Mouse (Mus musculus) CH12.LX (cell line): ENCODE results near the gene Trio. TPM values are rescaled to one million over a fixed set of nuclear protein-coding genes. Genes with fewer than 3 reads are reported as not detected.

ENCODE experiments used
- DNase-seq: peaks from one replicate; pipeline ENCODE4 v3.0.0-alpha.2; 2013; ENCODE audit errors: extremely low read depth
- H3K27ac ChIP-seq: 2 replicates; pipeline ENCODE4 v1.5.1; 2012; ENCODE audit warnings: low read depth, mild to moderate bottlenecking, control low read depth, moderate library complexity; ENCODE audit not compliant: insufficient read depth
- H3K27me3 ChIP-seq: replicated peaks from 2 replicates; pipeline ENCODE3; 2012; ENCODE audit warnings: inconsistent platforms
- H3K36me3 ChIP-seq, 2 experiments: replicated peaks in 1 of 2; 2 replicates each; pipeline versions ENCODE3 to v1.6.1; 2012; ENCODE audit warnings: inconsistent platforms in 1 of 2, low read length in 1 of 2, mild to moderate bottlenecking in 1 of 2, mixed read lengths in 1 of 2, moderate library complexity in 1 of 2; ENCODE audit not compliant: control insufficient read depth in 1 of 2, insufficient read depth in 1 of 2
- H3K4me1 ChIP-seq, 2 experiments: 2 replicates each; pipeline ENCODE4 v1.6.1; 2012; ENCODE audit warnings: inconsistent platforms in 1 of 2, moderate library complexity in 1 of 2; ENCODE audit not compliant: insufficient read depth in 2 of 2, control insufficient read depth in 1 of 2
- H3K4me2 ChIP-seq: 2 replicates; pipeline ENCODE4 v1.6.1; 2012; ENCODE audit warnings: low read depth, mild to moderate bottlenecking, control low read depth; ENCODE audit not compliant: poor library complexity, insufficient read depth, severe bottlenecking
- H3K4me3 ChIP-seq, 3 experiments: fragments of 150-350 bp in 1 of 3; sonication (generic) in 1 of 3; replicated peaks in 1 of 3; 2 replicates each; pipeline versions ENCODE3 to v1.5.1; 2011 to 2012; ENCODE audit warnings: low read depth in 2 of 3, low read length in 2 of 3, mild to moderate bottlenecking in 2 of 3, moderate library complexity in 2 of 3, control low read depth in 1 of 3, improper control_type of control experiment in 1 of 3, inconsistent platforms in 1 of 3, mixed read lengths in 1 of 3; ENCODE audit not compliant: poor library complexity in 1 of 3
- H3K79me2 ChIP-seq: replicated peaks from 2 replicates; pipeline ENCODE4 v1.6.1; 2012; ENCODE audit warnings: mild to moderate bottlenecking, moderate library complexity; ENCODE audit not compliant: control insufficient read depth, poor library complexity, insufficient read depth, severe bottlenecking; ENCODE audit errors: extremely low read depth
- H3K9ac ChIP-seq: 2 replicates; pipeline ENCODE4 v1.6.1; 2012; ENCODE audit warnings: low read depth, mild to moderate bottlenecking, control low read depth, moderate library complexity; ENCODE audit not compliant: insufficient read depth
- H3K9me3 ChIP-seq: replicated peaks from 2 replicates; pipeline ENCODE3; 2012; ENCODE audit warnings: low read length, inconsistent platforms, mixed read lengths
- BHLHE40 ChIP-seq: IDR thresholded peaks from 2 replicates; pipeline ENCODE4 v1.6.1; 2011; ENCODE audit warnings: mild to moderate bottlenecking, low read depth, low read length, improper control_type of control experiment
- CHD2 ChIP-seq: IDR thresholded peaks from 2 replicates; pipeline ENCODE4 v1.6.1; 2011; ENCODE audit warnings: low read length, improper control_type of control experiment
- CTCF ChIP-seq, 2 experiments: IDR thresholded peaks in 1 of 2; conservative IDR thresholded peaks in 1 of 2; 2 replicates each; pipeline ENCODE4 v1.5.1; 2011 to 2012; ENCODE audit warnings: low read depth in 2 of 2, low read length in 2 of 2, improper control_type of control experiment in 1 of 2, inconsistent platforms in 1 of 2, mild to moderate bottlenecking in 1 of 2, moderate library complexity in 1 of 2
- ELF1 ChIP-seq: IDR thresholded peaks from 2 replicates; pipeline ENCODE4 v1.6.1; 2014; ENCODE audit warnings: low read depth, mild to moderate bottlenecking, inconsistent platforms, low read length, improper control_type of control experiment
- ETS1 ChIP-seq: conservative IDR thresholded peaks from 2 replicates; pipeline ENCODE4 v1.6.1; 2012; ENCODE audit warnings: low read depth, mild to moderate bottlenecking, inconsistent platforms, low read length, improper control_type of control experiment, moderate library complexity
- HCFC1 ChIP-seq: IDR thresholded peaks from 2 replicates; pipeline ENCODE4 v1.6.1; 2012; ENCODE audit warnings: low read depth, mild to moderate bottlenecking, inconsistent platforms, low read length, improper control_type of control experiment
- IRF4 ChIP-seq: IDR thresholded peaks from 2 replicates; pipeline ENCODE4 v1.6.1; 2014; ENCODE audit warnings: low read depth, mild to moderate bottlenecking, inconsistent platforms, low read length, improper control_type of control experiment
- JUN ChIP-seq: IDR thresholded peaks from 2 replicates; pipeline ENCODE4 v1.6.1; 2011; ENCODE audit warnings: low read depth, mild to moderate bottlenecking, low read length, improper control_type of control experiment, moderate library complexity; ENCODE audit not compliant: insufficient read depth
- MAX ChIP-seq: IDR thresholded peaks from 2 replicates; pipeline ENCODE4 v1.6.1; 2011; ENCODE audit warnings: low read length, improper control_type of control experiment
- MXI1 ChIP-seq: IDR thresholded peaks from 2 replicates; pipeline ENCODE4 v1.6.1; 2011; ENCODE audit warnings: mild to moderate bottlenecking, low read depth, low read length, improper control_type of control experiment
- MYC ChIP-seq: IDR thresholded peaks from 2 replicates; pipeline ENCODE4 v1.6.1; 2011; ENCODE audit warnings: low read depth, mild to moderate bottlenecking, improper control_type of control experiment, low read length
- NRF1 ChIP-seq: IDR thresholded peaks from 2 replicates; pipeline ENCODE4 v1.6.1; 2014; ENCODE audit warnings: low read depth, mild to moderate bottlenecking, inconsistent platforms, low read length, improper control_type of control experiment, moderate library complexity
- PAX5 ChIP-seq: IDR thresholded peaks from 2 replicates; pipeline ENCODE4 v1.6.1; 2012; ENCODE audit warnings: low read length, inconsistent platforms, mixed read lengths
- POLR2A ChIP-seq: IDR thresholded peaks from 2 replicates; pipeline ENCODE4 v1.6.1; 2011; ENCODE audit warnings: low read depth, mild to moderate bottlenecking, improper control_type of control experiment, low read length
- RAD21 ChIP-seq: IDR thresholded peaks from 2 replicates; pipeline ENCODE4 v1.6.1; 2011; ENCODE audit warnings: low read depth, mild to moderate bottlenecking, low read length, improper control_type of control experiment, moderate library complexity
- SIN3A ChIP-seq: IDR thresholded peaks from 2 replicates; pipeline ENCODE4 v1.6.1; 2012; ENCODE audit warnings: low read length, improper control_type of control experiment, inconsistent platforms
- TCF12 ChIP-seq: IDR thresholded peaks from 2 replicates; pipeline ENCODE4 v1.6.1; 2014; ENCODE audit warnings: low read depth, mild to moderate bottlenecking, inconsistent platforms, low read length, improper control_type of control experiment
- ZC3H11A ChIP-seq: IDR thresholded peaks from 2 replicates; pipeline ENCODE4 v1.6.1; 2012; ENCODE audit warnings: low read depth, mild to moderate bottlenecking, inconsistent platforms, low read length, improper control_type of control experiment
- dilution Hi-C: fragments of 300-500 bp; cut with MboI; formaldehyde crosslinking; loops from 2 replicates; pipeline ENCODE4 v1.14.3; 2020; ENCODE audit warnings: low sequenced_read_pairs; ENCODE audit not compliant: extremely low pct_unique_long_range_greater_than_20kb, extremely low pct_ligation_motif_present
- in situ Hi-C: fragments of 300-500 bp; cut with MboI; formaldehyde crosslinking; loops from 3 replicates; pipeline ENCODE4 v1.14.3; 2019; ENCODE audit warnings: low sequenced_read_pairs, low pct_ligation_motif_present, low pct_unique_long_range_greater_than_20kb, mixed read lengths
- polyA plus RNA-seq: library from polyadenylated mRNA; unstranded; fragments of >175 nt; gene quantifications from 2 replicates; pipeline ENCODE4 v1.2.1, GENCODE M21; 2012; ENCODE audit warnings: low read depth; ENCODE audit not compliant: insufficient read length
- total RNA-seq, 2 experiments: library from RNA; depleted of rRNA; stranded (reverse); fragments of 300-350 nt in 1 of 2; fragments of >200 nt in 1 of 2; gene quantifications; 2 replicates each; pipeline ENCODE4 v1.2.3; 2012 to 2014

The Trio gene
- total and polyA plus RNA-seq, 3 experiments = 3.9 to 17.5 (median 4.3) TPM

- no peaks in the 10 kb centered on the region for H3K9me3 ChIP-seq
- no peak overlapping the region for H3K9ac ChIP-seq
- H3K4me1 ChIP-seq = no peaks in the 10 kb centered on the region
- no peak overlapping the region for H3K4me2 ChIP-seq
- H3K4me3 ChIP-seq = no peak overlapping the region
- no peak for DNase-seq
- dilution Hi-C loops = no loop called here
- in situ Hi-C loops = no loop called here
- TF ChIP-seq CTCF (conservative IDR thresholded peaks at IDR 0.05 in 1 of 2, IDR thresholded peaks at IDR 0.05 in 1 of 2; ENCODE audit: low read depth in 2 of 2, low read length in 2 of 2) (peak in 1 of 2 experiments; percentile 42; a peak in 2 of 4 replicates), POLR2A (no peak), RAD21 (peak; percentile 18)
- H3K27me3 ChIP-seq = no peaks in the 10 kb centered on the region
- no peak overlapping the region for H3K27ac ChIP-seq
- peaks cover 0 to 47% of the 10 kb centered on the region in 2 experiments for H3K36me3 ChIP-seq
- H3K79me2 ChIP-seq = no peaks in the 10 kb centered on the region
These were observed 293.8 kb downstream of the Trio start for GRCm38 (mm10) chr15:27731818-27732217.

GRCm38 (mm10) chr15:27726228-27726627 is 299.4 kb downstream of the Trio start:
- no peaks in the 10 kb centered on the region for H3K27me3 ChIP-seq
- H3K9ac ChIP-seq = no peak overlapping the region
- H3K27ac ChIP-seq = no peak overlapping the region
- in situ Hi-C loops = no loop called here
- no peak overlapping the region for H3K4me2 ChIP-seq
- H3K4me1 ChIP-seq = peaks cover 2 to 22% of the 10 kb centered on the region in 2 experiments; a peak in 2 of 4 replicates
- no peaks in the 10 kb centered on the region for H3K36me3 ChIP-seq
- no peak for TF ChIP-seq ETS1
- TF ChIP-seq ELF1 = no peak
- no peak for TF ChIP-seq TCF12
- no peak for TF ChIP-seq PAX5
- TF ChIP-seq NRF1 = no peak
- TF ChIP-seq POLR2A = no peak
- no peak for TF ChIP-seq BHLHE40
- TF ChIP-seq MAX = no peak
- TF ChIP-seq CHD2 = no peak
- no peak for TF ChIP-seq MYC
- H3K9me3 ChIP-seq = no peaks in the 10 kb centered on the region
- H3K79me2 ChIP-seq = no peaks in the 10 kb centered on the region
- dilution Hi-C loops = no loop called here
- no peak for DNase-seq
- no peak overlapping the region for H3K4me3 ChIP-seq

GRCm38 (mm10) chr15:27724796-27725680 is 300.6 kb downstream of the Trio start:
- no peaks in the 10 kb centered on the region for H3K27me3 ChIP-seq
- H3K4me1 ChIP-seq = peaks cover 2 to 22% of the 10 kb centered on the region in 2 experiments; a peak in 3 of 4 replicates
- H3K27ac ChIP-seq = no peak overlapping the region
- H3K4me2 ChIP-seq = no peak overlapping the region
- TF ChIP-seq HCFC1 (no peak), MXI1 (no peak), JUN (no peak), IRF4 (no peak), ZC3H11A (no peak), SIN3A (no peak)
- TF ChIP-seq, all 38 proteins: peak for 0
- Histone ChIP-seq H3K9me3 (no peaks in the 10 kb centered on the region), H3K79me2 (no peaks in the 10 kb centered on the region), H3K4me3 (no peak overlapping the region), H3K36me3 (no peaks in the 10 kb centered on the region), H3K9ac (no peak overlapping the region)
- no peak for DNase-seq
- in situ Hi-C loops = no loop called here
- dilution Hi-C loops = no loop called here
